Mouse (Mus musculus): ENCODE data around the gene 4931429L15Rik. TPM values are rescaled to one million over a fixed set of nuclear protein-coding genes. Genes with fewer than 3 reads are reported as not detected.

The 4931429L15Rik gene
- polyA plus RNA-seq, 1 experiment from 2014 or later = not detected

DNA sequence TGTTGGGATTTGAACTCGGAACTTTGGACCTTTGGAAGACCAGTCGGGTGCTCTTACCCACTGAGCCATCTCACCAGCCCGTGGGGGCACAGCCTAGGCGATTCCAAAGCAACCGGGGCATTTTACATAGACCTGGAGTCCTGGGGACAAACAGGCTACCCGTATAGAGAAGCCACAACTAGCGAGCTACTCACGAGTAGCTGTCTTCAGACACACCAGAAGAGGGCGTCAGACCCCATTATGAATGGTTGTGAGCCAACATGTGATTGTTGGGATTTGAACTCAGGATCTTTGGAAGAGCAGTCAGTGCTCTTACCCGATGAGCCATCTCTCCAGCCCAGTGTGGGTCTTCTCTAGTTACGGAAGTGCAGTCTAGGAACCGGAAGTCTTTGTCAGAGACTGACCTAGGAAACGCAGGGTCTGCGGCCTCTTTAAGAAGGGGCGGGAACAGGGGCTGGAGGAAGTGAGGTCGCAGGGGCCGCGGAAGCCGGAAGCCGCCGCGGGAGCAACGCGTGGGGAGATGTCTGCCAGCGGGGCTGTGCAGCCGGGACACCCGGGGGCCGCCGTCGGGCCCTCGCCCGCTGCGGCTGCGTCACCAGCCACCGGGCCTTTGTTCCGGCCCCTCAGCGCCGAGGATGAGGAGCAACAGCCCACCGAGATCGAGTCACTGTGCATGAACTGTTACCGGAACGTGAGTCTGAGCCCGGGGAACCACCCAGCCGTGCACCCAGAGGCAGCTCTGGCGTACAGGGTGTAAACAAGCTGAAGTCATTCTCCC lies 46.9 kb downstream of the 4931429L15Rik start, which contains the start of gene Zpr1:
Gene Zpr1 (plus strand): TSS at position 388 of the 778 bp plus-strand sequence.
- H3K9me3 ChIP-seq = no peaks in the 10 kb centered on the region
- peaks cover 11% of the 10 kb centered on the region for H3K4me1 ChIP-seq
- no peak within 1 kb of the TSS for H3K27ac ChIP-seq
- peak within 1 kb of the TSS; percentile 90 for H3K4me3 ChIP-seq
- 5% methylated on average over 45 of the region's 45 CpGs for WGBS
- peaks cover 20% of the 10 kb centered on the region for H3K27me3 ChIP-seq (replicated peaks)
- peak; percentile 93 for ATAC-seq (ENCODE audit: low FRiP score, low read depth)
- peak within 1 kb of the TSS; percentile 96 for H3K4me2 ChIP-seq (replicated peaks)
- H3K36me3 ChIP-seq = peaks cover 36% of the 10 kb centered on the region
- peak within 1 kb of the TSS; percentile 64 for H3K9ac ChIP-seq

DNA sequence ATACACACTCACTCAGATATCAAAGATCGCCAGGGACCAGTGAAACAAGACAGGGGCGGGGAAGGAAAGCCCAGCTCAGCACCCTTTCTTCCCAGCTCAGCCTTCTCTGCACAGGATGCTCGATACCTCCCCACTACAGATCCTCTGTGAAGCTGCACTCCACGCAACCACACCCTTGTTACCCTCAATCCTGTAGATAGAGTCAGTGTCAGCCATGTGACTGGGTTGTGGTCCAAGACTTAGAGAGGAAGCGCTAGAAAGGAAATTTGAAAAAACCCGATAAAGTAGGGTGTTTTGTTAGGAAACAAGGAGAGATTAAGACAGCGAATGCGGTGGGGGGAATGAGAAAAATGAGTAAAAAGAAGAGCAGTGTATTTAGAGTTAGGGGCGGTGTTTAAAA lies 47.7 kb downstream of the 4931429L15Rik start:
- no peak for ATAC-seq (ENCODE audit: low FRiP score, low read depth)
- Histone ChIP-seq H3K4me3 (no peak overlapping the region), H3K9ac (no peak overlapping the region), H3K4me1 (peaks cover 11% of the 10 kb centered on the region), H3K4me2 (replicated peaks) (no peak overlapping the region), H3K27ac (no peak overlapping the region), H3K36me3 (peaks cover 28% of the 10 kb centered on the region), H3K27me3 (replicated peaks) (peaks cover 20% of the 10 kb centered on the region), H3K9me3 (no peaks in the 10 kb centered on the region)
- 92% methylated on average over 9 of the region's 9 CpGs for WGBS

DNA sequence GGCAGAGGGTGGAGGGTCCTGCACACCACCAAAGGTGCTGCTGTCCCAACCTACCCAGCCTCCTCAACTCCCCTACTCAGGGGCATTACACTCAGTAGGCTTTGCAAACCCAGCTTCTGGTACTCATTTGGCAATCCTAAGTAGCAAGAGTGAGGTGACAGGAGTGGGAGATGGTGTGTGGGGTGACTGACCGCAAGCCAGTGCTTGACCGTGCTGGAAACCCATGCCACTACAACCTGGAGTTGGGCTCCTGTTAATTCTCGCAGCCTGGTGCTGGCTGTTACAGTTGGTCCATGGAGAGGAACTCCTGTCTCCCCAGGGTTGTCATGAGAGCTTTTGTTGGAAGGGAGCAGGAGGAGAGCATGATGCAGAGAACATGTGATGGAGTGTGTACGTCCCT lies 49.0 kb downstream of the 4931429L15Rik start:
- Histone ChIP-seq H3K4me2 (replicated peaks) (no peak overlapping the region), H3K27me3 (replicated peaks) (peaks cover 20% of the 10 kb centered on the region), H3K9ac (no peak overlapping the region), H3K27ac (no peak overlapping the region), H3K36me3 (peaks cover 15% of the 10 kb centered on the region), H3K4me1 (peaks cover 11% of the 10 kb centered on the region), H3K9me3 (no peaks in the 10 kb centered on the region), H3K4me3 (no peak overlapping the region)
- 95% methylated on average over 4 of the region's 4 CpGs for WGBS
- no peak for ATAC-seq (ENCODE audit: low FRiP score, low read depth)

DNA sequence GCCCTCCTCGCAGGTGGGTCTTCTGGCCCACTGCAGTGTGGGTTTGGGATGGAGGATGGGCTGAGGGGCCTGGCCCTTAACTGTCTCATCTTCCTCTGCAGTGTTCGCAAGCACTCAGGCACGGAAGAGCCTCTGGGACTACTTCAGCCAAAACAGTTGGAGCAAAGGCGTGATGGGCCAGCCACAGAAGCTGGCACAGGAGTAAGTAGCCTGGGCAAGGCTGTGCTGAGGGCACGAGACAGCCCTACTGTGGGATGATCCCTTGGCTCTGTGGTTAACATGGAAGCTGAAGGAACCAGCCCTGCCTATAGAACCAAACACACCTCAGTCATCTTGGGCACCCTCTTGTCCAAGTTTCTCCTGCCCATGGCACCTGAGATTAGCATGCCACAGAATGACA lies 50.7 kb downstream of the 4931429L15Rik start:
- H3K4me2 ChIP-seq (replicated peaks) = no peak overlapping the region
- no peaks in the 10 kb centered on the region for H3K36me3 ChIP-seq
- H3K4me3 ChIP-seq = no peak overlapping the region
- H3K9ac ChIP-seq = no peak overlapping the region
- WGBS = 90% methylated on average over 5 of the region's 5 CpGs
- ATAC-seq (ENCODE audit: low FRiP score, low read depth) = no peak
- H3K27me3 ChIP-seq (replicated peaks) = peaks cover 20% of the 10 kb centered on the region
- H3K9me3 ChIP-seq = no peaks in the 10 kb centered on the region
- H3K4me1 ChIP-seq = peaks cover 7% of the 10 kb centered on the region
- H3K27ac ChIP-seq = no peak overlapping the region

DNA sequence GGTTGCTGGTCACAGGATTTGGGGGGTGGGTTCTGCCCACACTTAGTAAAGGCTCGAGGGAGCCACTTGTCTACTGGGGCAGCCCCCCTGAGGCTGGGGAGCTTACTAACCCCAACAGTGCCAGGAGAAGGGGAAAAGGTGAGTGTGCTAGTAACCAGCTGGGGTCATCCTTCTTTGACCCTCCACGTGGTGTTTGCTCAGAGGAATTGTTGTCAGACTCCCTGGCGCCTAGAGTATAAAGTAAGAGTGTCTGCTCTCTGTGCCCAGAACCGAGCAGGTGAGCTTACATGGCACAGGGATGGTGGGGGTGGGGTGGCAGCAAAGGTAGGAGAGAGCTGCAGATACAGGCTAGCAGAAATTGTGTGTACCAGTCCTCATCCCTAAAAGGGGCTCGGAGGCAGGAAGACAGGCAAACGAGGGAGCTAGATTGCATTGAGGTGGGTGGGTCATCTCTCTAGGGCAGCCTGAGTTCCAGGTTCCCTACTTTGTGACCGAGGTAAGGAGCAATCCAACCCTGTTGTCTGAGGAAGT lies 51.4 kb downstream of the 4931429L15Rik start, which contains the start of gene Apoa5:
Gene Apoa5 (plus strand): TSS at position 291 of the 531 bp plus-strand sequence.
- no peak within 1 kb of the TSS for H3K4me2 ChIP-seq (replicated peaks)
- no peak within 1 kb of the TSS for H3K4me3 ChIP-seq
- peaks cover under 1% of the 10 kb centered on the region; the same call in 1 of the 2 replicates for H3K4me1 ChIP-seq
- H3K27me3 ChIP-seq (replicated peaks) = peaks cover 20% of the 10 kb centered on the region
- ATAC-seq (ENCODE audit: low FRiP score, low read depth) = no peak
- H3K36me3 ChIP-seq = no peaks in the 10 kb centered on the region
- WGBS = 59% methylated on average over 7 of the region's 7 CpGs
- no peaks in the 10 kb centered on the region for H3K9me3 ChIP-seq
- H3K27ac ChIP-seq = no peak within 1 kb of the TSS
- no peak within 1 kb of the TSS for H3K9ac ChIP-seq

DNA sequence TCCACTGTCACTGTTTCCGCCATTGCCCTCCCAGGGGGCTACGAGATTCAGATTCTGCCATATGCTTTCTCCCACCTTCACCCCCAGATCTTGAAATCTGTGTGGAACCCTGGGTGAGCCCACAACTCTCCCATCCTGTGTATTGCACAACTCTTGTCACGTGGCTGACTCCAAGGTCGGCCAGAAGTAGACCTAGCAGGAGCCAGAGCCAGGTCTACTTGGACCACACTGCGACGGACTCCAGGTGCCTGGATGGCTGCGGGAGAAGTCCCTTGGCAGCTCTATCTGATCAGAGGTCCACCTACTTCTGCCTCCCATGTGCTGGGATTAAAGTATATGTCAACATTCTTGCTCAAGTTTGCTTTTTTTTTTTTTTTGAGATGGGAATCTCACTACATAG lies 58.7 kb downstream of the 4931429L15Rik start:
- Histone ChIP-seq H3K27ac (no peak overlapping the region), H3K4me1 (no peaks in the 10 kb centered on the region), H3K9me3 (no peaks in the 10 kb centered on the region), H3K27me3 (replicated peaks) (no peaks in the 10 kb centered on the region), H3K9ac (no peak overlapping the region), H3K4me3 (no peak overlapping the region), H3K4me2 (replicated peaks) (no peak overlapping the region), H3K36me3 (no peaks in the 10 kb centered on the region)
- WGBS = 91% methylated on average over 7 of the region's 7 CpGs
- no peak for ATAC-seq (ENCODE audit: low FRiP score, low read depth)

DNA sequence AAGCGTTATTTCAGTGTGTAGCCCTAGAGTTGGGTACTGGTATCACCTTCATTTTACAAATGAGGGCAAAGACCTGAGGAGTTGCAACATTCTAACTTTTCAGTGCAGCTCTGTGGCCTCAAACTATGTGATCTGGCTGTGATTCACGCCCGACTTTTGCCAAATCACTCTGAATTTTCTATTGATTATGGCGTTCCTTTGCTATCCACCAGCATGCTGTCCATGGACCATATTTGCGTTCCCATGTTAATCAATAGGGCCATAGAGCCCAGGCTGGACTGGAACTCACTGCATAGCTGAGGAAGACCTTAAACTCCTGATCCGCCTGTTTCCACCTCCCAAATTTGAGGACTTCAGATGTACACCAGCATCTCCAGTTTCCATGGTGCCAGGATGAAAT lies 60.7 kb downstream of the 4931429L15Rik start:
- 89% methylated on average over 6 of the region's 6 CpGs for WGBS
- H3K4me3 ChIP-seq = no peak overlapping the region
- no peak for ATAC-seq (ENCODE audit: low FRiP score, low read depth)

DNA sequence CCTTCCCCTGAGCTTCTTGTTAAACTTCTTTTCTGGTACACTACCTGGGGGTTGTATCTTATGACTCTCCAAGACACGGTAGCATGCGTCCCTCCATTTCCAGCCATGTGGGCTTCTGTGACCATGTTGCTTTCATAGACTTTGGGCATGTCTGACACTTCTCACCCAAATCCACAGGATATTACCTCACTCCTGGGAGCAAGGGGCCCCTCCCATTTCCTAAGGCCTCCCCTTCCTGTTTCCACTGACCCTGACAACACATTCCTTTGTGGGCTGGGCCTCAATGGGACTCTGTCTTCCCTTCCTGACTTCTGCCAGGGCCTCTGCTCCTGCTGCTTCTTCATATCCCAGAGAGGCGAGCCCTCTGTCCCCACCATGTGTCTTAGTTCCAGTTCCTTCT lies 62.2 kb downstream of the 4931429L15Rik start:
- Histone ChIP-seq H3K9me3 (no peaks in the 10 kb centered on the region), H3K9ac (no peak overlapping the region), H3K27ac (no peak overlapping the region), H3K4me2 (replicated peaks) (no peak overlapping the region), H3K36me3 (no peaks in the 10 kb centered on the region), H3K4me3 (no peak overlapping the region), H3K4me1 (no peaks in the 10 kb centered on the region), H3K27me3 (replicated peaks) (no peaks in the 10 kb centered on the region; the same call in 1 of the 2 replicates)
- no peak for ATAC-seq (ENCODE audit: low FRiP score, low read depth)
- WGBS = 81% methylated on average over 3 of the region's 3 CpGs

More for the DNA sequence above, 60.7 kb downstream of the 4931429L15Rik start:
- H3K9me3 ChIP-seq = no peaks in the 10 kb centered on the region
- H3K4me1 ChIP-seq = no peaks in the 10 kb centered on the region
- no peak overlapping the region for H3K27ac ChIP-seq
- H3K9ac ChIP-seq = no peak overlapping the region
- no peaks in the 10 kb centered on the region for H3K36me3 ChIP-seq
- no peak overlapping the region for H3K4me2 ChIP-seq (replicated peaks)
- H3K27me3 ChIP-seq (replicated peaks) = no peaks in the 10 kb centered on the region

DNA sequence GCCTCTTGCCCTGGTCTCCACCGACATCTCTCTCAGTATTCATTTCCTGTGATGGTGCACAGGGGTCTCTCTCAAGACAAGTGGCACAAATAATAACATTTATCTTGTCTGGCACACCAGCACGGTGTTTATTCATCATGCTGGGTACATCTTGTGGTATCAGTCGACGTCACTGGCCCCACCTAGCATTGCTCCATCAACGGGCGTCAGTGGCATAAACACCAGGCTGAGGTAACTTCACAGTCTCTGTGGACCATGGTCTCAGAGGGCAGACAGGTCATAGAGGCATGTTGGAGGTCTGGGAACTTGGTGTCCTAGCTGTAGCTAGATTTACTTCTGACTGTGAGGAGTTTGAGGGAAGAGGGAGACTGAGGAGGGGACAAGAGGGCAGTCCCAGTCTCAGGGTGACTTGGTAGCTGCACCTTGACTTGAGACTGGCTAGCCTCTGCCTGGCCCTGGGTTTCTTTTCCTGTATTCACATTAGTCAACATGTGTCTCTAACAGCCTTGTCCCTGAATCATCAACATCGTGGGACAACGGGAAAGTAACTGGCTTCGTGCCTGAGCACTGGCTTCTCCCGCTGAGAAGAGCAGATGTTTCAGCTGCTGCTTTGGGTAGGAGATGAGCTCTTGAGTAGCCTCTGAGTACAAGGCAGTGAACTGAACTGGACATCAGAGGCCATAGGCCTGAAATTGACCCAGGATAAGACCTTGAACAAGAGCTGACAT lies 63.0 kb downstream of the 4931429L15Rik start:
- Histone ChIP-seq H3K9me3 (no peaks in the 10 kb centered on the region), H3K27ac (no peak overlapping the region), H3K36me3 (no peaks in the 10 kb centered on the region), H3K4me1 (no peaks in the 10 kb centered on the region), H3K4me2 (replicated peaks) (no peak overlapping the region), H3K9ac (no peak overlapping the region), H3K4me3 (no peak overlapping the region), H3K27me3 (replicated peaks) (no peaks in the 10 kb centered on the region; the same call in 1 of the 2 replicates)
- ATAC-seq (ENCODE audit: low FRiP score, low read depth) = no peak
- 91% methylated on average over 10 of the region's 10 CpGs for WGBS

DNA sequence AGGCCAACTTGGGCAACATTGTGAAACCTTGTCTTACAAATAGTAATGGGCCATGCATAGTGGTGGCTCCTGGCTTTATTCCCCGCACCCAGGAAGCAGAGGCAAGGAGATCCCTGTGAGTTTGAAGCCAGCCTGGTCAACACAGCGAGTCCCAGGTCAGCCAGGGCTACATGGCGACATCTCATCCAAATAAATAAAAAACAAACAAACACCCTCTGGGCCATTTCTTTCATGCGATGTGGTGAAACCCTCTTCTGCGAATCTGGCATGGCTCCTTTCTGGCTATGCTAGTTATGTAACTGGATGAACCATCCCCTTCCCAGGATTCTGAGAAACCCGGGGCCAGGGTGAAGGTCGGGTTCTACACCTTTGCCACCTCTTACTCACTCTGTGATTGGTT lies 63.6 kb downstream of the 4931429L15Rik start:
- no peak overlapping the region for H3K9ac ChIP-seq
- no peaks in the 10 kb centered on the region for H3K4me1 ChIP-seq
- no peaks in the 10 kb centered on the region for H3K9me3 ChIP-seq
- no peak overlapping the region for H3K4me3 ChIP-seq
- 88% methylated on average over 7 of the region's 7 CpGs for WGBS
- no peaks in the 10 kb centered on the region; the same call in 1 of the 2 replicates for H3K27me3 ChIP-seq (replicated peaks)
- H3K27ac ChIP-seq = no peak overlapping the region
- H3K4me2 ChIP-seq (replicated peaks) = no peak overlapping the region
- no peak for ATAC-seq (ENCODE audit: low FRiP score, low read depth)
- no peaks in the 10 kb centered on the region for H3K36me3 ChIP-seq

All from neural tube, embryonic 12.5 days (tissue).